Mouse (Mus musculus) neural tube, embryonic 11.5 days (tissue): ENCODE results near the gene Ube2e2. TPM values are rescaled to one million over a fixed set of nuclear protein-coding genes. Genes with fewer than 3 reads are reported as not detected.
"Not testable (repeated sequence)": the region's sequence is repeated elsewhere in the genome, so short reads cannot be mapped to it uniquely, and the experiment has no call there.

Experiments used
- ATAC-seq: fragments of 200-750 bp; cut with Nextera tagmentation; 2 replicates; pipeline ENCODE4 v1.8.0; 2017; ENCODE audit warnings: moderate number of reproducible peaks, mild to moderate bottlenecking, moderate TSS enrichment, moderate library complexity; ENCODE audit not compliant: insufficient read depth, low FRiP score, low TSS enrichment
- DNase-seq: peaks from one replicate; pipeline ENCODE4 v3.0.0-alpha.2; 2015; ENCODE audit warnings: low spot score
- H3K27ac ChIP-seq: fragments of 300-500 bp; sonication (generic); 2 replicates; pipeline ENCODE4 v1.5.1; 2014; ENCODE audit warnings: low read depth, mild to moderate bottlenecking, low read length
- H3K27me3 ChIP-seq: fragments of 300-500 bp; sonication (generic); 2 replicates; pipeline ENCODE4 v1.6.1; 2014; ENCODE audit warnings: mild to moderate bottlenecking, low read length, mixed read lengths; ENCODE audit not compliant: control insufficient read depth, insufficient read depth
- H3K36me3 ChIP-seq: fragments of 300-500 bp; sonication (generic); 2 replicates; pipeline ENCODE4 v1.6.1; 2014; ENCODE audit warnings: mild to moderate bottlenecking, low read length, moderate library complexity, mixed read lengths; ENCODE audit not compliant: control insufficient read depth, insufficient read depth
- H3K4me1 ChIP-seq: fragments of 300-500 bp; sonication (generic); 2 replicates; pipeline ENCODE4 v1.6.1; 2014; ENCODE audit warnings: low read length, mixed read lengths; ENCODE audit not compliant: control insufficient read depth, insufficient read depth
- H3K4me2 ChIP-seq: fragments of 300-500 bp; sonication (generic); 2 replicates; pipeline ENCODE4 v1.6.1; 2014; ENCODE audit warnings: low read depth, mild to moderate bottlenecking, moderate library complexity
- H3K4me3 ChIP-seq: fragments of 300-500 bp; sonication (generic); 2 replicates; pipeline ENCODE4 v1.5.1; 2014; ENCODE audit warnings: low read depth, low read length
- H3K9ac ChIP-seq: fragments of 300-500 bp; sonication (generic); 2 replicates; pipeline ENCODE4 v1.6.1; 2014; ENCODE audit warnings: mild to moderate bottlenecking, low read length
- H3K9me3 ChIP-seq: fragments of 300-500 bp; sonication (generic); 2 replicates; pipeline ENCODE4 v1.6.1; 2016; ENCODE audit warnings: low read length; ENCODE audit not compliant: control insufficient read depth
- WGBS: fragments of 180-500 bp; shearing (Covaris S2); extraction: QIAGEN DNeasy Blood & Tissue Kit; methylation state at CpG from one replicate; pipeline ENCODE4 v1.1.7; 2014; 5-methylcytosine and 5-hydroxymethylcytosine counted together
- polyA plus RNA-seq: library from polyadenylated mRNA; unstranded; fragments of >200 nt; fragmentation: Nextera tagmentation; extraction: Ambion mirVana; gene quantifications from 2 replicates; pipeline ENCODE4 v1.2.1, GENCODE M21; 2014

Ube2e2 gene
- polyA plus RNA-seq, 1 experiment from 2014 or later = 53.3 TPM

- Histone ChIP-seq H3K9me3 (no peaks in the 10 kb centered on the region), H3K27ac (no peak overlapping the region), H3K36me3 (no peaks in the 10 kb centered on the region), H3K9ac (no peak overlapping the region), H3K4me1 (no peaks in the 10 kb centered on the region), H3K4me3 (no peak overlapping the region), H3K4me2 (no peak overlapping the region), H3K27me3 (no peaks in the 10 kb centered on the region)
- ATAC-seq (no peak), DNase-seq (no peak)
- WGBS = 83% methylated on average over 1 of the region's 1 CpGs
Measured at GRCm38 (mm10) chr14:18715529-18715928, 178.5 kb downstream of the Ube2e2 start.

GRCm38 (mm10) chr14:18697662-18698225, 196.3 kb downstream of the Ube2e2 start:
- no peak for DNase-seq
- H3K36me3 ChIP-seq = no peaks in the 10 kb centered on the region
- no peaks in the 10 kb centered on the region for H3K27me3 ChIP-seq
- no peak for ATAC-seq
- no peak overlapping the region for H3K4me3 ChIP-seq
- 77% methylated on average over 4 of the region's 4 CpGs for WGBS
- no peak overlapping the region for H3K27ac ChIP-seq
- no peaks in the 10 kb centered on the region for H3K4me1 ChIP-seq
- no peak overlapping the region for H3K4me2 ChIP-seq
- no peak overlapping the region for H3K9ac ChIP-seq
- H3K9me3 ChIP-seq = no peaks in the 10 kb centered on the region

- not testable (repeated sequence) for ATAC-seq, H3K9ac ChIP-seq, H3K4me1 ChIP-seq, H3K4me2 ChIP-seq, H3K27me3 ChIP-seq, H3K27ac ChIP-seq, H3K9me3 ChIP-seq, H3K4me3 ChIP-seq, H3K36me3 ChIP-seq, DNase-seq
Measured at GRCm38 (mm10) chr14:18696418-18696817, 197.6 kb downstream of the Ube2e2 start.

GRCm38 (mm10) chr14:18678121-18678836, 215.8 kb downstream of the Ube2e2 start:
- no peak overlapping the region for H3K4me2 ChIP-seq
- no peaks in the 10 kb centered on the region for H3K27me3 ChIP-seq
- no peak overlapping the region for H3K9ac ChIP-seq
- ATAC-seq = no peak
- H3K9me3 ChIP-seq = no peaks in the 10 kb centered on the region
- no peak for DNase-seq
- WGBS = 67% methylated on average over 3 of the region's 3 CpGs
- no peak overlapping the region for H3K27ac ChIP-seq
- no peaks in the 10 kb centered on the region for H3K36me3 ChIP-seq
- H3K4me1 ChIP-seq = no peaks in the 10 kb centered on the region
- H3K4me3 ChIP-seq = no peak overlapping the region

- 95% methylated on average over 8 of the region's 8 CpGs for whole genome bisulfite sequencing
Measured at GRCm38 (mm10) chr14:18670712-18671111, 223.4 kb downstream of the Ube2e2 start.

GRCm38 (mm10) chr14:18669301-18669935, 224.6 kb downstream of the Ube2e2 start:
- H3K9ac ChIP-seq = no peak overlapping the region
- ATAC-seq = no peak
- no peak overlapping the region for H3K4me3 ChIP-seq
- no peaks in the 10 kb centered on the region for H3K4me1 ChIP-seq
- H3K36me3 ChIP-seq = no peaks in the 10 kb centered on the region
- no peak overlapping the region for H3K27ac ChIP-seq
- H3K4me2 ChIP-seq = no peak overlapping the region
- H3K9me3 ChIP-seq = no peaks in the 10 kb centered on the region
- 65% methylated on average over 2 of the region's 2 CpGs for WGBS
- H3K27me3 ChIP-seq = no peaks in the 10 kb centered on the region
- DNase-seq = no peak

More at GRCm38 (mm10) chr14:18670712-18671111, 223.4 kb downstream of the Ube2e2 start:
- Histone ChIP-seq H3K4me1 (no peaks in the 10 kb centered on the region), H3K36me3 (no peaks in the 10 kb centered on the region), H3K9me3 (no peaks in the 10 kb centered on the region), H3K27me3 (no peaks in the 10 kb centered on the region), H3K9ac (no peak overlapping the region), H3K4me3 (no peak overlapping the region), H3K4me2 (no peak overlapping the region), H3K27ac (no peak overlapping the region)
- ATAC-seq (no peak), DNase-seq (no peak)

- not testable (repeated sequence) for ATAC-seq, H3K9me3 ChIP-seq, H3K4me1 ChIP-seq, H3K27me3 ChIP-seq, H3K36me3 ChIP-seq, DNase-seq, H3K27ac ChIP-seq, H3K4me2 ChIP-seq, H3K4me3 ChIP-seq, H3K9ac ChIP-seq
- 97% methylated on average over 3 of the region's 4 CpGs for WGBS
Measured at GRCm38 (mm10) chr14:18668309-18668708, 225.8 kb downstream of the Ube2e2 start.

- 96% methylated on average over 2 of the region's 2 CpGs for WGBS
- DNase-seq (no peak), ATAC-seq (no peak)
- no peaks in the 10 kb centered on the region for H3K9me3 ChIP-seq
- H3K4me1 ChIP-seq = no peaks in the 10 kb centered on the region
- H3K9ac ChIP-seq = no peak overlapping the region
- H3K27ac ChIP-seq = no peak overlapping the region
- H3K4me2 ChIP-seq = no peak overlapping the region
- H3K27me3 ChIP-seq = no peaks in the 10 kb centered on the region
- H3K4me3 ChIP-seq = no peak overlapping the region
- no peaks in the 10 kb centered on the region for H3K36me3 ChIP-seq
Measured at GRCm38 (mm10) chr14:18667755-18668154, 226.3 kb downstream of the Ube2e2 start.

- Histone ChIP-seq H3K27ac (no peak overlapping the region), H3K9ac (no peak overlapping the region), H3K4me1 (no peaks in the 10 kb centered on the region), H3K4me3 (no peak overlapping the region), H3K27me3 (no peaks in the 10 kb centered on the region), H3K36me3 (no peaks in the 10 kb centered on the region), H3K9me3 (no peaks in the 10 kb centered on the region), H3K4me2 (no peak overlapping the region)
- DNase-seq (no peak), ATAC-seq (no peak)
- WGBS = 85% methylated on average over 1 of the region's 1 CpGs
Measured at GRCm38 (mm10) chr14:18666251-18666650, 227.8 kb downstream of the Ube2e2 start.
